Mouse (Mus musculus): Measurements from ENCODE around the gene Vmn2r84. TPM values are rescaled to one million over a fixed set of nuclear protein-coding genes. Genes with fewer than 3 reads are reported as not detected.
"Not testable (repeated sequence)": the region's sequence is repeated elsewhere in the genome, so short reads cannot be mapped to it uniquely, and the experiment has no call there.

Vmn2r84 gene
- polyA plus RNA-seq, 1 experiment from 2014 or later = not detected

DNA sequence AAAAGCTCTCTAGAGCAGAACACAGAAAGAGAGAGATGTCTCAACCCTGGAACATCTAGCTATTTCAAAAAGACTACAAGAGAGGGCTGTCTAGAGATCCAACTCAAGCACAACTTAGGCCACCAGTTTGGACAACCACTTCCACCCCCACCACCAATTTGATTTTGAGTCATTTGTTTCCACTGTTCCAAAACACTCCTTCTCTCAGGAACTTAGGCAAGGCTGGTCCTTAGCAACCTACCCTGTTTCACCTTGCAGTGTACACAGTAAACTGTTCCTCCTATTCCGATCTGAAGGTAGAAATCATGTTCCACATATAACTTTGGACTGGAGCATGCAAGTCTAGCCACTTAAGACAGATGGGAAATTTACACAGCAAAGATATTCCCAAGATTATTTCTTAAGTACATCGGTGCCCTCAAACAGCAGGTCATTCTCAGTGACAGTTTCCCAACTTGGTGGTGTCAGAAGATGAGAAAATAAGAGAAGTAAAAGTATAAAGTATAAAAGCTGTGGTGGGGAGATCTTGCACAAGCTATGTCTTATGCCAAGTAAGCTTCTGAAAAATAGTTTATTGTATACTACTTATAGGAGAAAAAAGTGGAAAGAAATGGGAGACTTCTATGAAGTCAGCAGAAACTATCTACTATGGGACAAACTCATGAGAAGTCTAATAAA is 24.0 kb downstream of the Vmn2r84 start:
- Histone ChIP-seq H3K9ac (replicated peaks) (no peak overlapping the region), H3K4me1 (replicated peaks) (no peaks in the 10 kb centered on the region), H3K27me3 (no peaks in the 10 kb centered on the region), H3K4me3 (replicated peaks) (no peak overlapping the region), H3K9me3 (no peaks in the 10 kb centered on the region), H3K36me3 (no peaks in the 10 kb centered on the region), H3K4me2 (no peak overlapping the region), H3K27ac (no peak overlapping the region)
- WGBS = 92% methylated on average over 2 of the region's 2 CpGs
- no peak for ATAC-seq (ENCODE audit: insufficient number of reproducible peaks, insufficient read depth, low FRiP score, low TSS enrichment, low read depth)

DNA sequence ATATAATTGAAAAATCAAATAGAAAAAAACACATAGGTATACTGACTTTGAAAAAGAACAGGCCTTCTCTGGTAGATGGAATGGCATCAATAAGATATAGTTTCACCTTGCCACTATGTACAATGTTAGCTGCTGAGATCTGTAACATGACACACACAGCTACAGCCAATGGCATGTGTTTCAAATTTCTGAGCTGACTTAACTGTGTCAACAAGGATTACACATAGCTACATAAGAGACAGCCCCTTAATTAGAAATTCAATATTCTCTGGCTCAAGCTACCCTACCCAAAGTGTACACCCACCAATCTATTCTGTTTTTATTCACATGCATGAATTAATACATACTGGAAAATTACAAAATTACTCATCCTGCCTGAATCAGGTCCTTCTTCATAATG is 25.7 kb downstream of the Vmn2r84 start:
- no peak for ATAC-seq (ENCODE audit: insufficient number of reproducible peaks, insufficient read depth, low FRiP score, low TSS enrichment, low read depth)
- H3K36me3 ChIP-seq = no peaks in the 10 kb centered on the region
- no peak overlapping the region for H3K9ac ChIP-seq (replicated peaks)

DNA sequence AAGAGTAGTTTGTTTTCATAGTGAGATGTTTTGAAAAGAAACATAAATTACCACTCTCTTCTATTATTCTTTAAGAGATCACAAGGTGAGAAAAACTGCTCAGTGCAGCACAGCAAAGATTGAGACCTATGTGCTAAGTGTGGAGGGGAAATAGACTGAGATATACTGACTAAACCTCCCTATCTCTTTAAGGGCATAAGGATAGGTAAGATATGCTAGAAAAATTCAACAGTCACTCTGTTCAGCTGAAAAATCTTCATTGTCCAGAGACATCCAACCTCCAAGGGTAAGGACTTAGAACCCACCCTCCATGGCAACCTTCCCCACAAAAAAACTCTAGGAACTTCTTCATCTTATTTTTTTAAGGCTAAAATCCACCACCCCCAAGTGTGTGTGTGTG is 29.4 kb downstream of the Vmn2r84 start:
- no peak for ATAC-seq (ENCODE audit: insufficient number of reproducible peaks, insufficient read depth, low FRiP score, low TSS enrichment, low read depth)
- H3K4me3 ChIP-seq (replicated peaks) = no peak overlapping the region
- no peak overlapping the region for H3K4me2 ChIP-seq
- no peaks in the 10 kb centered on the region for H3K4me1 ChIP-seq (replicated peaks)
- H3K27ac ChIP-seq = no peak overlapping the region
- H3K36me3 ChIP-seq = no peaks in the 10 kb centered on the region
- H3K27me3 ChIP-seq = no peaks in the 10 kb centered on the region
- no peaks in the 10 kb centered on the region for H3K9me3 ChIP-seq
- H3K9ac ChIP-seq (replicated peaks) = no peak overlapping the region

More for the DNA sequence above, 25.7 kb downstream of the Vmn2r84 start:
- H3K9me3 ChIP-seq = no peaks in the 10 kb centered on the region
- no peaks in the 10 kb centered on the region for H3K27me3 ChIP-seq
- H3K27ac ChIP-seq = no peak overlapping the region
- no peaks in the 10 kb centered on the region for H3K4me1 ChIP-seq (replicated peaks)
- no peak overlapping the region for H3K4me2 ChIP-seq
- no peak overlapping the region for H3K4me3 ChIP-seq (replicated peaks)

DNA sequence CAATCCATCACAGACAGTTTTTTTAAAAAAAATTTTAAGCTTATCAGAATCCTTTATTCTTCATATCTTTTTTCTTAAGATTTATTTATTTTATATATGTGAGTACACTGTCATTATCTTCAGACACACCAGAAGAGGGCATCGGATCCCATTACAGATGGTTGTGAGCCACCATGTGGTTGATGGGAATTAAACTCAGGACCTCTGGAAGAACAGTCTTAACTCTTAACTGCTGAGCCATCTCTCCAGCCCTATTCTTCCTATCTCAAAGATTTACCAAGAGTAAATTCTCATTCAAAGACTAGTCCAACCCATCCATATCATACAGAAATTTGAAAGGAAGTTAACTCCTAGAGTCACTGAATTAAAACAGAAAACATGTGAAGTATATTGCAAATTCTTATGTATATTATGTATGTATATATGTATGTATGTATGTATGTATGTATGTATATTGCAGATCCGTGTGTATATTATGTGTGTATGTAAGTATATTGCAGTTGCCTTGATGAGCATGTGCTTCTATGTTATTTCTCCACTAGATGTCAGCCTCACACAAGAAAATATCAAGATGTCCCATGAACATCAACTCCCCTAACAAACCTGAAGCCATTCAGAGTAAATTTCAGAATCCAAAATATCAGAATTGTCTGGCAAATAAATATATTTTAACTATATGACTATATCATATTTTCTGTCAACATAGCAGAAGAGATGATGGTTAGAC is 30.5 kb downstream of the Vmn2r84 start:
- Histone ChIP-seq H3K4me3 (replicated peaks) (no peak overlapping the region), H3K9ac (replicated peaks) (no peak overlapping the region), H3K4me1 (replicated peaks) (no peaks in the 10 kb centered on the region), H3K4me2 (no peak overlapping the region), H3K9me3 (no peaks in the 10 kb centered on the region), H3K36me3 (no peaks in the 10 kb centered on the region), H3K27me3 (no peaks in the 10 kb centered on the region), H3K27ac (no peak overlapping the region)
- ATAC-seq (ENCODE audit: insufficient number of reproducible peaks, insufficient read depth, low FRiP score, low TSS enrichment, low read depth) = no peak
- WGBS = 61% methylated on average over 2 of the region's 2 CpGs

DNA sequence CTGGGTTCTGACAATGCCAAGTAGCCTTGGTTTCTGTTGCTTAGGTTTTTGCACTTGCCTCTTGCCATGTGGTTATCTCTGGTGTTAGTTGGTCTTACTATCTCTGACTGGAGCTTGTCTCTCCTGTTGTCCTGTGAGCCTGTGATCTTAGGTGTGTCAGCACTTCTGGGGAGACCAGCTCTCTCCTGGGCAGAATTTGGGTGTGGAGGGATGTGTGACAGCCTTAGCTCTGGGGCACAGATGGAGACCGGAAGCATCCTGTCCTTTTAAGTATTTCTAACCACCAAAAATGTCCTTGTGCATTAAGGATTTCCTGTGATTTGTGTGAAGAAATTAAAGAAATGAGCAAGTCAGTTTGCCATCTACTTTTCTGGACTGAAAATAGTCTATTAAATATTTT is 50.1 kb downstream of the Vmn2r84 start:
- ATAC-seq (ENCODE audit: insufficient number of reproducible peaks, insufficient read depth, low FRiP score, low TSS enrichment, low read depth) = no peak
- Histone ChIP-seq H3K4me2 (no peak overlapping the region), H3K27ac (no peak overlapping the region), H3K9me3 (no peaks in the 10 kb centered on the region), H3K27me3 (no peaks in the 10 kb centered on the region), H3K4me1 (replicated peaks) (no peaks in the 10 kb centered on the region), H3K4me3 (replicated peaks) (no peak overlapping the region), H3K36me3 (no peaks in the 10 kb centered on the region), H3K9ac (replicated peaks) (no peak overlapping the region)
- WGBS = 88% methylated on average over 1 of the region's 1 CpGs

DNA sequence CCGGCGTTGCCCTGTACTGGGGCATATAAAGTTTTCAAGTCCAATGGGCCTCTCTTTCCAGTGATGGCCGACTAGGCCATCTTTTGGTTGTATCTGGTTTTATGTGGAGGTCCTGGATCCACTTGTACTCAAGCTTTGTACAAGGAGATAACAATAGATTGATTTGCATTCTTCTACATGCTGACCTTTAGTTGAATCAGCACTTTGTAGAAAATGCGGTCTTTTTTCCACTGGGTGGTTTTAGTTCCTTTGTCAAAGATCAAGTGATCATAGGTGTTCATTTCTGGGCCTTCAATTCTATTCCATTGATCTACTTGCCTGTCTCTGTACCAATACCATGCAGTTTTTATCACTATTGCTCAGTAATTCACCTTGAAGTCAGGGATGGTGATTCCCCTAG is 54.1 kb downstream of the Vmn2r84 start:
- not testable (repeated sequence) for H3K9ac ChIP-seq (replicated peaks); H3K4me1 ChIP-seq (replicated peaks); H3K27me3 ChIP-seq; H3K36me3 ChIP-seq; H3K4me2 ChIP-seq; ATAC-seq (ENCODE audit: insufficient number of reproducible peaks, insufficient read depth, low FRiP score, low TSS enrichment, low read depth); H3K27ac ChIP-seq; H3K9me3 ChIP-seq; H3K4me3 ChIP-seq (replicated peaks)
- 94% methylated on average over 4 of the region's 4 CpGs for WGBS

DNA sequence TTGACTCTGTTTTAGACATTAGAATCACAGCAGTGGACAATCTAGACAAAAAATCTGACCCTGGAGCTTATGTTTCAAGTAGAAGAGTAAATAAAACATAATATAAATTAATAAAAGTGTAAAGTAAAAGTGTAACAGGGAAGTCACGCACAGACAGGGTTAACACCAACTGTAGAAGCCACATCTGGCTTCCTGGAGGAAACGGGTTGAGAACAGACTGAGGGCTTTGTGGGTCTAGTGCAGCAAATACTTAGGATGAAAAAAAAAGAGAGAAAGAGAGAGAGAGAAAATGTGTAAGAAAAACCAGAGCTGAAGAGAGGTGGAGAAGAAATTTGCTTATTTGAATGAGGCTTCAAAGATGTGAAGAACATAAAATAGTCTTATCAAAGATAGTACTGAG is 56.6 kb downstream of the Vmn2r84 start:
- WGBS = 52% methylated on average over 2 of the region's 2 CpGs
- Histone ChIP-seq H3K9ac (replicated peaks) (no peak overlapping the region), H3K27ac (no peak overlapping the region), H3K36me3 (no peaks in the 10 kb centered on the region), H3K4me1 (replicated peaks) (no peaks in the 10 kb centered on the region), H3K27me3 (no peaks in the 10 kb centered on the region), H3K4me3 (replicated peaks) (no peak overlapping the region), H3K4me2 (no peak overlapping the region), H3K9me3 (no peaks in the 10 kb centered on the region)
- ATAC-seq (ENCODE audit: insufficient number of reproducible peaks, insufficient read depth, low FRiP score, low TSS enrichment, low read depth) = no peak

DNA sequence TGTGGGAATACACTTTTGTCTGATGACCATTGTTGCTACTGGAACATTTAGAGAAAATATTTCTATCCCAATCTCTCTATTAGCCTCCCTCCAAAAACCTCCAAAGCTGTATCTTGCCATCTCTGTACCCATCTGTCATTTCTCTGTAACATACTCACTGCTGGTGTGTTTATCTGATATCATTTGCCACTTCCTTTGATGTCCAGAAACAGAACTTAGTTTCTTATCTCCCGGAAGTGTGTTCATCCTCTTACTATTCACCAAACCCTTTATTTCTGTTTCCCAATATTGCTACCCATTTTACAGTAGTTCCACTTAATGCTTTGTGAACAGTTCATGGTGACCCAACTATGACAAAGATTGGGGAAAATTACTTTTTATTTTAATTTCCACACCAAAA is 57.7 kb downstream of the Vmn2r84 start:
- Histone ChIP-seq H3K4me3 (replicated peaks) (no peak overlapping the region), H3K9me3 (no peaks in the 10 kb centered on the region), H3K36me3 (no peaks in the 10 kb centered on the region), H3K4me2 (no peak overlapping the region), H3K4me1 (replicated peaks) (no peaks in the 10 kb centered on the region), H3K27me3 (no peaks in the 10 kb centered on the region), H3K9ac (replicated peaks) (no peak overlapping the region), H3K27ac (no peak overlapping the region)
- ATAC-seq (ENCODE audit: insufficient number of reproducible peaks, insufficient read depth, low FRiP score, low TSS enrichment, low read depth) = no peak
- WGBS = 84% methylated on average over 1 of the region's 1 CpGs

DNA sequence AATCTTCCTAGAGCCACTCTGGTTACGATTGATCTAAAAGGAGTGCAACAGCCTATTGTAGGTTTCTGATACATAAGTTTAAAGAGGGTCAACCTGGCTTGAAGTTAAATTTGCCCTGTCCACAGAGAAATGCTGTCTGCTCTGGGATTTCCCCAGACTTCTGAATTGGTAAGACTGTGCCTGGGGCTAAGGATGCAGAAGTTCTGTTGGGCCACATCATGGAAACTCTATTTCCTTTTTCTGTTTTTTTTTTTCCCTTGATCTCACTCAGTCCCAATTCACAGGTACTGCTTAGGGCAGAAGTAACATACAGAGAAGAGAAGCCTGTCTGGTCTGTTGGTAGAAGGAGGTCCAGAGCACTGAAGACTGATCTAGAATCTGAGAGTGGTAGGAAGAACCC is 63.4 kb downstream of the Vmn2r84 start:
- Histone ChIP-seq H3K4me3 (replicated peaks) (no peak overlapping the region), H3K36me3 (no peaks in the 10 kb centered on the region), H3K27ac (no peak overlapping the region), H3K4me2 (no peak overlapping the region), H3K4me1 (replicated peaks) (no peaks in the 10 kb centered on the region), H3K9me3 (no peaks in the 10 kb centered on the region), H3K9ac (replicated peaks) (no peak overlapping the region), H3K27me3 (no peaks in the 10 kb centered on the region)
- 89% methylated on average over 1 of the region's 1 CpGs for WGBS
- no peak for ATAC-seq (ENCODE audit: insufficient number of reproducible peaks, insufficient read depth, low FRiP score, low TSS enrichment, low read depth)

Other genes with a start within 250 kb of the Vmn2r84 start
- not detected in 2 replicates for gene Olfr825, start 227.6 kb downstream of the Vmn2r84 start, polyA plus RNA-seq (2016; fragmentation: Nextera tagmentation; extraction: Ambion mirVana)
- not detected in 2 replicates for gene Olfr826, start 210.1 kb downstream of the Vmn2r84 start, polyA plus RNA-seq (2016; fragmentation: Nextera tagmentation; extraction: Ambion mirVana)
- gene Olfr827, start 179.9 kb downstream of the Vmn2r84 start, polyA plus RNA-seq (2016; fragmentation: Nextera tagmentation; extraction: Ambion mirVana) = not detected in 2 replicates
- gene Neurod4, start 114.1 kb downstream of the Vmn2r84 start, polyA plus RNA-seq (2016; fragmentation: Nextera tagmentation; extraction: Ambion mirVana) = 0.06 TPM in 1 of 2 replicates, not detected in the other
- gene Tespa1, start 71.5 kb downstream of the Vmn2r84 start, polyA plus RNA-seq (2016; fragmentation: Nextera tagmentation; extraction: Ambion mirVana) = 0.13 and 0.20 TPM in 2 replicates
- gene Vmn2r85, start 35.4 kb upstream of the Vmn2r84 start, polyA plus RNA-seq (2016; fragmentation: Nextera tagmentation; extraction: Ambion mirVana) = not detected in 2 replicates
- gene Vmn2r86, start 61.7 kb upstream of the Vmn2r84 start, polyA plus RNA-seq (2016; fragmentation: Nextera tagmentation; extraction: Ambion mirVana) = not detected in 2 replicates
- gene Vmn2r87, start 103.1 kb upstream of the Vmn2r84 start, polyA plus RNA-seq (2016; fragmentation: Nextera tagmentation; extraction: Ambion mirVana) = 0.08 TPM in 1 of 2 replicates, not detected in the other